Comparison of ENCODE assay signal across 14 mouse cellular contexts in the genomic region with DNA sequence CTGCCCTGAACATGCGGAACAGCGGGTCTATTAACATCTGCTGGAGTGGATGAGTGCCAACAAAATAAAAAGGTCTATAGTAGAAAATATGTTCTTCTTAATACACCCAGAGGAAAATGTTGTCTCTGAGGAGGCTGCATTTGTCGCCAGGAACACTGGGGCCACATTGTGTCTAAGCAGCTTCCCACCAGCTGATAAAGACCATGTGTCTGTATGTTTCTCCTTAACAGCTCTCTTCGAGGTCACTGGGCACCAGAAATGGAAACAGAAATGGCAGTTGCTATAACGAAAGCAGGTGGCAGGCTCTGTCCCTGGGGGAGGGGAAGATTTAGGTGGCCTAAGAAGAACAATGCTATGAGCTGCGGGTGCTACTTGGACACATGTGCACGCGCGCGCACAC.
A peak's percentile ranks its signal among the peaks of the same experiment; 100 is the strongest.
DNase-seq lines count a peak whose midpoint lies in the region; ATAC-seq and TF ChIP-seq lines count a peak whose summit lies in the region.
"Had no signal": no experiment of that assay in that cellular context is flagged by ENCODE, and none has a peak within 500 bp of the region (broad histone marks: within the 10 kb centered on the region; RNA-seq: fewer than 3 reads in every experiment).

No protein-coding gene starts in this region.

- no peak for DNase-seq in heart, postnatal 10 days
- peak; percentile 59 for DNase-seq in midbrain, embryonic 11.5 days (ENCODE audit: low spot score, missing footprints)
- peak; percentile 53 for DNase-seq in brain, embryonic 14.5 days (ENCODE audit: low read depth)
- peak; percentile 59 for DNase-seq in retina, postnatal 7 days (ENCODE audit: low read depth, low spot score)
- DNase-seq: cerebellum, adult 8-10 months; gastrocnemius, postnatal 36 days; heart, postnatal 36 days; kidney, postnatal 14 days had no signal

- no peaks in the 10 kb centered on the region for H3K27me3 ChIP-seq in heart, embryonic 15.5 days
- peaks cover 4% of the 10 kb centered on the region; the same call in 1 of the 2 replicates for H3K27me3 ChIP-seq in midbrain, embryonic 11.5 days (ENCODE audit: control insufficient read depth, insufficient read depth, low read length)
- H3K27me3 ChIP-seq in midbrain, embryonic 16.5 days (ENCODE audit: control insufficient read depth, insufficient read depth, low read depth, low read length), result 0 out of 2 replicates have a peak, but pooled peaks cover 2% of the 10 kb centered on the region
- H3K27me3 ChIP-seq in intestine, postnatal 0 days (replicated peaks; ENCODE audit: control insufficient read depth, insufficient read depth, low read length), result no peaks in the 10 kb centered on the region
- H3K27me3 ChIP-seq: liver, embryonic 15.5 days had no signal

- peaks cover 44% of the 10 kb centered on the region for H3K4me1 ChIP-seq in heart, embryonic 15.5 days (replicated peaks)
- peaks cover 8% of the 10 kb centered on the region for H3K4me1 ChIP-seq in midbrain, embryonic 11.5 days (ENCODE audit: control insufficient read depth, insufficient read depth, low read length)
- peaks cover 10% of the 10 kb centered on the region for H3K4me1 ChIP-seq in midbrain, embryonic 16.5 days (ENCODE audit: control insufficient read depth, insufficient read depth, low read length)
- H3K4me1 ChIP-seq in intestine, postnatal 0 days (replicated peaks; ENCODE audit: control insufficient read depth, insufficient read depth, low read length), result peaks cover 7% of the 10 kb centered on the region

- TF ChIP-seq POLR2A in brain, embryonic 14.5 days (IDR thresholded peaks at IDR 0.05; ENCODE audit: borderline replicate concordance, extremely low read depth, insufficient read depth, insufficient read length, poor library complexity, severe bottlenecking), result no peak

- WGBS in heart, embryonic 15.5 days, result 65% methylated on average over 10 of the region's 10 CpGs
- WGBS in midbrain, embryonic 11.5 days, result 86% methylated on average over 10 of the region's 10 CpGs
- 81% methylated on average over 10 of the region's 10 CpGs for WGBS in midbrain, embryonic 16.5 days
- WGBS in intestine, postnatal 0 days, result 73% methylated on average over 10 of the region's 10 CpGs

- H3K4me2 ChIP-seq in heart, embryonic 15.5 days, result no peak overlapping the region
- H3K4me2 ChIP-seq in midbrain, embryonic 11.5 days, result no peak overlapping the region
- H3K4me2 ChIP-seq in midbrain, embryonic 16.5 days (ENCODE audit: low read length), result no peak overlapping the region
- no peak overlapping the region for H3K4me2 ChIP-seq in intestine, postnatal 0 days (replicated peaks; ENCODE audit: low read depth)
- H3K4me2 ChIP-seq: liver, embryonic 15.5 days had no signal

- H3K9ac ChIP-seq in heart, embryonic 15.5 days, result no peak overlapping the region
- no peak overlapping the region for H3K9ac ChIP-seq in midbrain, embryonic 11.5 days (ENCODE audit: low read length)
- no peak overlapping the region for H3K9ac ChIP-seq in midbrain, embryonic 16.5 days (ENCODE audit: low read depth, low read length)
- no peak overlapping the region for H3K9ac ChIP-seq in intestine, postnatal 0 days (ENCODE audit: low read depth, low read length)
- H3K9ac ChIP-seq: liver, embryonic 15.5 days had no signal

- H3K27ac ChIP-seq in heart, embryonic 15.5 days, result peak overlapping the region; percentile 7; the same call in 1 of the 2 replicates
- H3K27ac ChIP-seq in midbrain, embryonic 11.5 days (ENCODE audit: low read depth, low read length), result no peak overlapping the region
- no peak overlapping the region for H3K27ac ChIP-seq in midbrain, embryonic 16.5 days (ENCODE audit: low read length)
- no peak overlapping the region for H3K27ac ChIP-seq in intestine, postnatal 0 days (ENCODE audit: low read depth, low read length)
- H3K27ac ChIP-seq: liver, embryonic 15.5 days had no signal

- no peaks in the 10 kb centered on the region for H3K36me3 ChIP-seq in heart, embryonic 15.5 days
- no peaks in the 10 kb centered on the region for H3K36me3 ChIP-seq in midbrain, embryonic 11.5 days (ENCODE audit: control insufficient read depth, insufficient read depth, low read length)
- no peaks in the 10 kb centered on the region for H3K36me3 ChIP-seq in midbrain, embryonic 16.5 days (ENCODE audit: control insufficient read depth, insufficient read depth, low read length)
- no peaks in the 10 kb centered on the region for H3K36me3 ChIP-seq in intestine, postnatal 0 days (ENCODE audit: control insufficient read depth, insufficient read depth)
- H3K36me3 ChIP-seq: liver, embryonic 15.5 days had no signal

- no peak overlapping the region for H3K4me3 ChIP-seq in heart, embryonic 15.5 days
- H3K4me3 ChIP-seq in midbrain, embryonic 11.5 days (ENCODE audit: low read depth, low read length), result no peak overlapping the region
- no peak overlapping the region for H3K4me3 ChIP-seq in midbrain, embryonic 16.5 days (ENCODE audit: low read depth, low read length)
- H3K4me3 ChIP-seq in intestine, postnatal 0 days (ENCODE audit: low read depth, low read length), result no peak overlapping the region
- H3K4me3 ChIP-seq: liver, embryonic 15.5 days; megakaryocyte, embryonic 14.5 days had no signal

- no peaks in the 10 kb centered on the region for H3K9me3 ChIP-seq in heart, embryonic 15.5 days (replicated peaks)
- no peaks in the 10 kb centered on the region for H3K9me3 ChIP-seq in midbrain, embryonic 11.5 days (ENCODE audit: control insufficient read depth, low read length)
- no peaks in the 10 kb centered on the region for H3K9me3 ChIP-seq in midbrain, embryonic 16.5 days (replicated peaks; ENCODE audit: control insufficient read depth, low read length, poor library complexity, severe bottlenecking)
- no peaks in the 10 kb centered on the region for H3K9me3 ChIP-seq in intestine, postnatal 0 days (ENCODE audit: control insufficient read depth)
- H3K9me3 ChIP-seq: liver, embryonic 15.5 days; megakaryocyte, embryonic 14.5 days had no signal

- no peak for TF ChIP-seq CTCF in brain, embryonic 14.5 days (IDR thresholded peaks at IDR 0.05; ENCODE audit: borderline replicate concordance, extremely low read depth, insufficient read depth, insufficient read length)
- no peak for TF ChIP-seq CTCF in intestine, postnatal 0 days (IDR thresholded peaks at IDR 0.05; ENCODE audit: low read depth)

- ATAC-seq in heart, embryonic 15.5 days (replicated peaks; ENCODE audit: insufficient number of reproducible peaks, insufficient read depth, low FRiP score, low read depth), result no peak
- no peak for ATAC-seq in midbrain, embryonic 11.5 days (ENCODE audit: low FRiP score)
- ATAC-seq in midbrain, embryonic 16.5 days, result no peak
- no peak for ATAC-seq in intestine, postnatal 0 days
- ATAC-seq: activated CD4-positive, CD25-positive, alpha-beta regulatory T cell, adult 4 months had no signal

- intact Hi-C loops in heart, postnatal 10 days (cut with DNase I), result no loop called here

Comparison
In these comparisons a context has a peak if more than half of its experiments do, and no peak if none do; other contexts are left out.
1. DNase-seq: peak in midbrain, embryonic 11.5 days (single experiment), brain, embryonic 14.5 days (single experiment) and retina, postnatal 7 days (single experiment); none in heart, postnatal 10 days (0 of 2).